Mouse (Mus musculus) left cerebral cortex, adult 2 months (tissue): ENCODE results near the gene Cdk5rap2. TPM values are rescaled to one million over a fixed set of nuclear protein-coding genes. Genes with fewer than 3 reads are reported as not detected.
A peak's percentile ranks its signal among the peaks of the same experiment; 100 is the strongest.

Experiments
- DNase-seq, 2 experiments: peaks; one replicate each; pipeline ENCODE4 v3.0.0; 2021 to 2022; ENCODE audit warnings: low spot score in 2 of 2, mixed read lengths in 1 of 2; ENCODE audit errors: extremely low spot score in 1 of 2
- H3K27ac ChIP-seq: fragments of 200-600 bp; 2 replicates; pipeline ENCODE4 v1.8.1; 2022
- H3K4me3 ChIP-seq: fragments of 200-600 bp; 2 replicates; pipeline ENCODE4 v1.8.1; 2022
- CTCF ChIP-seq: fragments of 200-600 bp; IDR thresholded peaks from 2 replicates; pipeline ENCODE4 v1.8.1; 2022; ENCODE audit warnings: antibody characterized with exemption, mild to moderate bottlenecking, moderate library complexity
- intact Hi-C: fragments of 180-260 bp; cut with DNase I; formaldehyde crosslinking; loops from one replicate; pipeline ENCODE4 v1.15.1; 2025
- total RNA-seq, 2 experiments: library from RNA; stranded (reverse); gene quantifications; 2 replicates each; pipeline ENCODE4 v1.2.3; 2021

Gene Cdk5rap2
- total RNA-seq, 2 experiments from 2014 or later = 10.3 to 10.7 TPM

GRCm38 (mm10) chr4:70335444-70336144 is 74.6 kb downstream of the Cdk5rap2 start:
- Histone ChIP-seq H3K4me3 (no peak overlapping the region), H3K27ac (no peak overlapping the region)
- no peak for TF ChIP-seq CTCF
- no peak for DNase-seq
- intact Hi-C loops = no loop called here

GRCm38 (mm10) chr4:70334995-70335394 is 75.2 kb downstream of the Cdk5rap2 start:
- intact Hi-C loops = no loop called here
- H3K4me3 ChIP-seq = no peak overlapping the region
- no peak for DNase-seq
- no peak overlapping the region for H3K27ac ChIP-seq
- no peak for TF ChIP-seq CTCF

- intact Hi-C loops = no loop called here
- no peak for DNase-seq
- no peak overlapping the region for H3K4me3 ChIP-seq
- H3K27ac ChIP-seq = no peak overlapping the region
- TF ChIP-seq CTCF = no peak
These were observed 77.3 kb downstream of the Cdk5rap2 start for GRCm38 (mm10) chr4:70332981-70333380.

- no peak for DNase-seq
- H3K4me3 ChIP-seq = no peak overlapping the region
- H3K27ac ChIP-seq = no peak overlapping the region
- TF ChIP-seq CTCF = no peak
- intact Hi-C loops = no loop called here
These were observed 77.7 kb downstream of the Cdk5rap2 start for GRCm38 (mm10) chr4:70332576-70332975.

- no peak overlapping the region for H3K4me3 ChIP-seq
- no peak for TF ChIP-seq CTCF
- no peak overlapping the region for H3K27ac ChIP-seq
- no peak for DNase-seq
- intact Hi-C loops = no loop called here
These were observed 79.1 kb downstream of the Cdk5rap2 start for GRCm38 (mm10) chr4:70331181-70331580.

GRCm38 (mm10) chr4:70328033-70328432 is 82.2 kb downstream of the Cdk5rap2 start:
- intact Hi-C loops = no loop called here
- H3K4me3 ChIP-seq = no peak overlapping the region
- TF ChIP-seq CTCF = no peak
- H3K27ac ChIP-seq = no peak overlapping the region
- no peak for DNase-seq

GRCm38 (mm10) chr4:70327436-70327835 is 82.8 kb downstream of the Cdk5rap2 start:
- TF ChIP-seq CTCF = no peak
- intact Hi-C loops = no loop called here
- Histone ChIP-seq H3K27ac (no peak overlapping the region), H3K4me3 (no peak overlapping the region)
- no peak for DNase-seq

GRCm38 (mm10) chr4:70321586-70321985 is 88.7 kb downstream of the Cdk5rap2 start:
- no peak for TF ChIP-seq CTCF
- intact Hi-C loops = no loop called here

GRCm38 (mm10) chr4:70312170-70312569 is 98.1 kb downstream of the Cdk5rap2 start:
- peak overlapping the region; percentile 45; the same call in 1 of the 2 replicates for H3K27ac ChIP-seq
- no peak overlapping the region for H3K4me3 ChIP-seq
- DNase-seq = no peak
- intact Hi-C loops = loop anchor here (5.0 kb wide), 1 partner anchor 550 kb away; no protein-coding TSS in a partner anchor
- no peak for TF ChIP-seq CTCF

More at GRCm38 (mm10) chr4:70321586-70321985, 88.7 kb downstream of the Cdk5rap2 start:
- no peak for DNase-seq
- Histone ChIP-seq H3K4me3 (no peak overlapping the region), H3K27ac (no peak overlapping the region)

GRCm38 (mm10) chr4:70311530-70311929 is 98.7 kb downstream of the Cdk5rap2 start:
- no peak for TF ChIP-seq CTCF
- H3K4me3 ChIP-seq = no peak overlapping the region
- intact Hi-C loops = loop anchor here (5.0 kb wide), 1 partner anchor 549 kb away; no protein-coding TSS in a partner anchor
- H3K27ac ChIP-seq = peak overlapping the region; percentile 45
- peak; percentile 52 to 67 for DNase-seq

- intact Hi-C loops = loop anchor here (1.0 to 10.0 kb wide), 5 partner anchors 42 to 1350 kb away; no protein-coding TSS in a partner anchor
- no peak overlapping the region for H3K4me3 ChIP-seq
- DNase-seq = peak; percentile 70 to 88
- H3K27ac ChIP-seq = no peak overlapping the region
- TF ChIP-seq CTCF = peak; percentile 98
These were observed 103.0 kb downstream of the Cdk5rap2 start for GRCm38 (mm10) chr4:70307230-70307629.

- H3K4me3 ChIP-seq = no peak overlapping the region
- TF ChIP-seq CTCF = no peak
- intact Hi-C loops = loop anchor here (10.0 kb wide), 2 partner anchors 79 to 269 kb away; no protein-coding TSS in a partner anchor
- H3K27ac ChIP-seq = no peak overlapping the region
- DNase-seq = no peak
These were observed 106.4 kb downstream of the Cdk5rap2 start for GRCm38 (mm10) chr4:70303870-70304269.

GRCm38 (mm10) chr4:70301187-70301586 is 109.1 kb downstream of the Cdk5rap2 start:
- H3K27ac ChIP-seq = no peak overlapping the region
- TF ChIP-seq CTCF = no peak
- intact Hi-C loops = loop anchor here (10.0 kb wide), 2 partner anchors 76 to 266 kb away; no protein-coding TSS in a partner anchor
- H3K4me3 ChIP-seq = no peak overlapping the region
- no peak for DNase-seq
